Mouse (Mus musculus) T-helper 17 cell (primary cell): Measurements from ENCODE around the gene Cald1.

Experiments used
- in situ Hi-C, 2 experiments: fragments of 300-600 bp; cut with MboI, MseI; formaldehyde crosslinking; loops; 1 replicate in 1 of 2; 2 replicates in 1 of 2; pipeline ENCODE4 v1.15.1; 2025; ENCODE audit warnings: high pct_unique_total_duplicates in 2 of 2

Cald1 gene

DNA sequence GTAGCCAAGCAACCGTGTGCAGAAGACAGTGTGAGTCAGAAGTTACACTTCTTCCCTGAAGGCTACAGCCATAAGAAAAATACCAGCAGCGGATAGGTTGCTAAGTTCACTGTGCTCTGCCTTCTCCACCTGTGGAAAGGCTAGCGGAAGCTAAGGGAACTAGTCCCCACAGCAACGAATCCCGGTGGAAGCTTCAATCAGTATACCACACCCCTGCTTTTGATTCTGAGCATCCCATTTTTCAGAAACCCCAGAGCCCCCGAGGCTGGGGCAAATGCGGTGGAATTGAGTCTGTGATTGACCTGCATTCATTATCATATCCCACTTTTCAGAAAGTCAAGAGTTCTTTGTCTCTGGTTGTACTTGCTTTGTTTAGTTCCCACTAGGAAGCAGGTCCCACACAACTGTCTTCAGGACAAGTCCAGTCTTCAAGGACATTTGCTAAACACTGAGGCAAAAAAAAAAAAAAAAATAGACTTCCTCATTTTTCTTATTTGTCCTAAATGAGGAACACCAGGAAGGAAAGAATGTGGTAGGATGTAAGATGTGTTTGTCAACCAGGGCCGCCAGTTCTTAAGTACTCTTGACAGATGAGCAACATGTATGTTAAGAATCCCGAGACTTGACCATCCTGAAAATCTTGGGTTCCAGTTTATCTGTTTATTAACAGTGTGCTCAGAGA lies 118.0 kb downstream of the Cald1 start:
- in situ Hi-C loops: loop anchor here in 1 of 2 experiments (25.0 kb wide), 1 partner anchor 1879 kb away; no protein-coding TSS in a partner anchor

DNA sequence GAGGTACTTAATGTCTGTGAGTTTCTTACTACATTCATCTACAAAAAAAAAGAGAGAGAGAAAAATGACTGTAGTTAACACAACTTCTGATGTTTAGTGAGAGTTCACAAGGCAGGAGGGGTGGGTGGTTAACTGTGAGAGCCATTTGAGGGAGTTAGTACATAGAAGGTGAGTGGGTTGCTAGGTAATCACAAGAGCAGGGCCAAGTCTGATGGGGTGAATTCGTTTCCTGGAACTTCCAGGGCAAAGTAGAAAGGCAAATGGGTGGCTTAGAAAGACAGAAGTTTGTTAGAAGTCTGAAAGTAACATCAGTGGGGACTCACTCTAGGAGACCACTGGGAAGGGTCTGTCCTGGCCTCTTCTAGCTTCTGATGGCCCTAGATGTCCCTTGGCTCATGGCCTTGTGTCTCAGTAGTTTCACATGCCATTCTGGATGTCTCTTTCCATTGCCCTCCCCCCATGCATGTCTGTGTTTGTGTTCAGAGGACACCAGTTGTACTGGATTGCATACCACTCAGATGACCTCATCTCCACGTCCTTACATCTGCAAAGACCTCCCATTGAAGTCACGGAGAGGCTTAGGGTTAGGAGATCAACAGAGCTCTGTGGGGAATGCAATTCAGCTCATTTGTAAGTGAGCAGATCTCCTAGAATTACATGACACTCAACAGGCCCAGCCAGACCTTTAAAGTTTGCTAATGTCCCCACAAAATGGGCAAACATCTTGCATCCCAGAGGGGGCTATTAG lies 118.8 kb downstream of the Cald1 start:
- in situ Hi-C loops: loop anchor here in 1 of 2 experiments (25.0 kb wide), 1 partner anchor 1880 kb away; no protein-coding TSS in a partner anchor

DNA sequence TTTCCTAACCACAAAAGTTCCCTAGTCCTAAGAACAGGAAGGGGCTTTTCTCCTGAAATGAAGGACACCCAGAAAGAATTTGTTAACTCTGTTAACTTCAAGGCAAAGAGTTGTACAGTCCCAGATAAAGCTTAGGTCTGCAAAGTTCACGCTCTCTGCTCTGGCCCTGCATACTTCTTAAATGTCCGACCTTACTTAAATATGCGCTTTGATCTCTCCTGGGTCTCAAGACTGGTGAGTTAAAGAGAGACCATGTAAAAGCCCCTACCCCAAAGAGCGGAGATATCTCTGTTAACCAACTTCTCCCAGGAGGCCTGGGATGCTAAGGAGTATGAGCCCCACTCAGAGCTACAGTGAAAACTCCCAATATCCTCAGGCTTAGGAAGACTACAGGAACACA lies 119.4 kb downstream of the Cald1 start:
- in situ Hi-C loops: loop anchor here in 1 of 2 experiments (25.0 kb wide), 1 partner anchor 1880 kb away; no protein-coding TSS in a partner anchor

DNA sequence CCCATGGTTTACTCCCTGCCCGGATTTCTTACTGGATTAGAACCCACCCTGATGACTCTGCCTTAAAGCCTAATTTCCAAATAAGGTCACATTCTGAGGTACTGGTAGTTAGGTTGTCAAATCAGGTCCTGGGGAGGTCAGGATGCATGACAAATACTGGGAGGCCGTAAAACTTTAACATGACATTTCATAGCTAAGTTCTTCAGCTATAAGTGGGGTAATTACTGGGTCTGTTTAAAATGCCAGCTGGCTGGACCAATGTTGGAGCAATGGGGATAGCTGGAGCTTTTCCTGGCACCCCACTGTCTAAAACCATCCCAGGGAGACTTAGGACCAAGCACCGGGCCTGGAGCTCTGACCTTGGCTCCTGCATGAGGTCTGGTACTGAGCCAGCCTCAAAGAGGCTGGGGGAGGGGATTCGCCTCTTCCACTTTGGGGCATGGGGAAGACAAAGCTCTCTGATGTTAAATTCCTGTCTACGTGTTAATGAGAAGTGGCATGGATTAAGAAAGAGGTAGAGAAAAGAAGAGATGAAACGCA lies 120.9 kb downstream of the Cald1 start:
- in situ Hi-C loops: loop anchor here in 1 of 2 experiments (25.0 kb wide), 1 partner anchor 1882 kb away; no protein-coding TSS in a partner anchor

DNA sequence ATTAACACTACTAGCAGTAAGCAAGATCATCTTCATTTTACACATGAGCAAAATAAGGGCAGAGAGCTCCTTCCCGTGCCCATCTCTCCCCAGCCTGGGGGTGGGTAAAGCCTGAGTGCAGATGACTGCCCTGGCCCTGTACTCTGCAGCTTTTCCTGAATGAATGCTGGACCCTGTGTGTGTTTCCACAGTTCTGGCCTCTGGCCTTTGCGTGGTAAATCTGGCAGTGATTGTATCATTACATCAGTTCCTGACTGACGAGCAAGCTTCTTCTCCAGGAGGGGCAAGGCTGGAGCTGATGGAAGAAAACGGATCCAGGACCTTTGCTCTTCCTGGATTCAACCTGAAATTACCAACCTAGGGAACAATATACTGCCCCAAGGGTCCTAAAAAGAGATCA lies 122.1 kb downstream of the Cald1 start:
- in situ Hi-C loops: loop anchor here in 1 of 2 experiments (25.0 kb wide), 1 partner anchor 1883 kb away; no protein-coding TSS in a partner anchor

DNA sequence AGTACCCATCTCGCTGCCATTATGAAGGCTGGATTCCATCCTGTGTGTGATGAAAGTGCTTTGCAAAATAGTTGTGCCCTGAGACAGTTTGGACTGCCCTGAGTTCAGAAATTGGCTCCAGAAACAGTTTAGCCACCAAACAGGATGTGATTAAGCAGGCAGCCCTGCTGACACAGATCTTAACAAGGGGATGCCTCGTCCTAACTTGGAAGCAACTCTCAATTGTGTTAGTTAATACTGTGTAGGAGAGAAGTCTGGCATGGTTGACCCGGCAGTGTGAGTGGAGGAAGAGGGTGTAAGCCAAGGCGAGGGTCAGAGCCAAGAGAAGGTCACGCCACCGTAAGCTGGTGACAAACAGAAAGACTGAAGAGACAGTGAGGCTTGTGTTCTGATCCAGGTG lies 123.4 kb downstream of the Cald1 start:
- in situ Hi-C loops: loop anchor here in 1 of 2 experiments (25.0 kb wide), 1 partner anchor 1884 kb away; no protein-coding TSS in a partner anchor

DNA sequence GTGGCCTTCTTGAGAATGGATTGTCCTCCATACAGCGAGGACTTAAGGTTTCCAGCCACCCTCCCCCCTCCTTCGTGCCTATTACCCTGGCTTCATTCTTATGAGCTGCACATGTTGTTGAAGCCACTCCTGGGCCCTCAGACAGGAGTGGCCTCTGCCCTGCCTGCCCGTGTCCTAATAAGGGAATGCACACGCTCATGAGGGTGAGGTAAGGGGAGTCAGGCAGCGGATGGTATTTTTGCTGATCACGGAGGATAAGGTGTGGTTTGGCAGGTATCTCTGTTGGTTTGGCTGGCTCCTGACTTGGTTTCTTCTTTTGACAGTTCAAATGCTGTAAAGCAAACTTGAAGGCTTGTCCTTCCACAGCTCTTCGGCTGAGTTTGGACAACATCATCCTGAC lies 124.4 kb downstream of the Cald1 start:
- in situ Hi-C loops: loop anchor here in 1 of 2 experiments (25.0 kb wide), 1 partner anchor 1885 kb away; no protein-coding TSS in a partner anchor

DNA sequence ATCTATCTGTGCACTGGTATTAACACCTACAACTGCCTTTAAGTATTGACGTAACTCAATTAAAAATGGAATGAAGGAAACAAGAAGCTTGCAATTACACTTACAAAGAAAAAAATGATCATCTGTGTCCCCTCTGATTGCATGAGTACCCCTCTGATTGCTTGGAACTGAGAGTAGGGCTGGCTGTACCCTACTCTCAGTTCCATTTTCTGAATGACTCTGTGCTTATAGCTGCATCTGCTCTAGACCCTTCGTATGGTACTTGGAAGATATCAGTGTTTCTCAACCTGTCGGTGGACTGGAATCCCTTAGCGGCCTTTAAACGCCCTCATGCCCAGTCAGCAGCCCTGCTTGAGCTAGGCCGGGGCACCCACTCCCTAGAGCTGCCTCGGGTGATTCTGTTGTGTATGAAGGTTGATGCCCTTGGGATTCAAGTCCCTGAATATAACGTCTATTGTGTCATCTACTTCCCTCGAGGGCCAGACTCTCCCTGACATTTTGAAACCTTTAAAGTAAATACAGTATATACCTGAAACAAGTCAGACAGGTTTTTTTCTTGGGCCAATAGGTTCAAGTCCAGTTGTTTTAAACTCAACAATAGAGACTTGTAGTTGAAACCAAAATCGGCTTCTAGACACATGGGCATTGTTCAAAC lies 125.1 kb downstream of the Cald1 start:
- in situ Hi-C loops: loop anchor here in 1 of 2 experiments (25.0 kb wide), 1 partner anchor 1886 kb away; no protein-coding TSS in a partner anchor

DNA sequence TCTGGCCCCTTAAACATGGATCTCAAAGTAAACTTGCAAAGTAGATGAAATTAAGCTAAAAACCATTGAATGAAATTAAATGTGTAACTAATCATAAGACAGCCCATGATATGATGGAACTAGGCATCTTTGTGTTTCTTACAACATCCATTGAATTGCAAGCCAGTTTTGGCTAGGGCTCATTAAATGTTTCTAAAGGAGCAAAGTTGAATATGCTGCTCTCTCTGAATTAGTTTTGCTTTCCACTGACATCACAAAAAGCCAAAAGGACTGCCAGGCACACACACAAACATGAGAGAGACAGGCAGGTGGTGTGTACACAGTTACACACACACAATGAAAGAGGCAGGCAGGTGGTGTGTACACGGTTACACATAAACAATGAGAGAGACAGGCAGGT lies 127.4 kb downstream of the Cald1 start:
- in situ Hi-C loops: no loop called here

DNA sequence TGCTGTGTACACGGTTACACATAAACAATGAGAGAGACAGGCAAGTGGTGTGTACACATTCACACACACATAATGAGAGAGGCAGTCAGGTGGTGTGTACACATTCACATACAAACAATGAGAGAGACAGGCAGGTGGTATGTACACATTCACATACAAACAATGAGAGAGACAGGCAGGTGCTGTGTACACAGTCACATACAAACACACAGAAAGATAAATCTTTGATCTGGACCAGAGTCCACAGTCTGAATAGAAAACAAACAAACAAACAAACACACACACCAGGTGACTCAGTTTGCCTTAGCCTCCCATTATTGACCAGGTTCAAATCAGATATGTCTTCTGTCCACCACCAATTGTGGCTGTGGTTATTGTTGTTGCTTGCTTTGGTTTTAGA lies 127.8 kb downstream of the Cald1 start:
- in situ Hi-C loops: no loop called here

DNA sequence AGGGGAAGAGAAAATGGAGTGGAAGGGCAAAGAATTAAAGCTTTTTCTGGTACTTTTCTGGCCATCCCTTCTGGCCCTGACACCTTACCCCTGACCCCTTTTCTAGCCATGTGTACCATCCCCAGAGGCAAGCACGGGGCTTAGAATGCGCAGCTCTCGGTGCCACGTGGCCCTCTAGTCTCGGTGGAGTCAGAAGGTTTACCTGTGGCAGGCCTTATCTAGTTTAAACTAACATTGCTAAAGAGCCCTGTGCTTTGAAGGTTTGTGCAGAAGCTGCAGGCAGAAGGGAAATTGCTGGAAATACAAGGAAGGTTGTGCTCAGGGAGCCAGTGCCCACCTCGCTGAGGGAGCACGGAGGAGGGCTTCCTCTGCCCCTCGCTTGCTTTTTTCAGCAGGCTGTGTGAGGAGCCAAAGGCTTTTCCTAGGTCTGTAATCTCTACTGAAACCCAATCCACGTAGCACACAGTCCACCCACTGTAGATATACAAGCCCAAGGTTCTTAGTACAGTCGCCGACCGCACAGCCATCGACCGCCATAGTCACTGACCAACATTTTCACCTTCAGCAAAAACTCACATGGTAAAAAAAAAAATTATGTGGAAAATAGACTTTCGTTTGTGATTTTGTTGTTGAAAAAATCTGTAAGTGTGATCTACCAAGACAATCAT lies 129.2 kb downstream of the Cald1 start:
- in situ Hi-C loops: no loop called here

DNA sequence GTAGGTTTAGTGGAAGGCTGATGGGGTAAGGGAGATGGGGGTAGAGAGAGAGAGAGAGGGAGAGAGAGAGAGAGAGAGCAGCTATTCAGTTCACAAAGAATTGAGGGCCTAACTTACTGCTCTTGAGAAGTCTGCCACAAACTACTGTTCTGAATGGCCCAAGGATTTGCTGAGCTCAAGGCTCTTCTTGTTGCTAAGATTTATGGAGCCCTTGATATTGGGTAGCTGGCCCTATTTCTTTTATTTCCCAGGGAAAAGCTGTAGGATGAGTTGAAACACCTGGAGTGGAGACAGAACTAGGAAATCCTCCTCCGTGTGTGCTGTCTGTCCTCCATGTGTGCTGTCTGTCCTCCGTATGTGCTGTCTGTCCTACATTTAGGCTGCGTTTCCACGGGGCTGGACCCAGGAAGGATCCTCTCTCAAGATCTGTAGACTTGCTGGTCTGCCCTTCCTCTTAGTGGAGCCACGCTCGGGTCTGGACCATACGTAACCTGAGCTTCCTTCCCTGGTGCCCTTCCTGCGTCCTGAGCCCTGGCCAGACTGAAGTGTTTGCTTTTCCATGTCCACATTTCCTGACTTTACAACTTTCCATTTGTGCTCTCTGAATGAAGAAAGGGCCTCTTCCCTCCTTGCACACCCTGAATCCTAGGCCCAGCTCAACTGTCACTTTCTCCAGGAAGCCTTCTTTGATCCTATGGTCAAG lies 131.3 kb downstream of the Cald1 start:
- in situ Hi-C loops: no loop called here

DNA sequence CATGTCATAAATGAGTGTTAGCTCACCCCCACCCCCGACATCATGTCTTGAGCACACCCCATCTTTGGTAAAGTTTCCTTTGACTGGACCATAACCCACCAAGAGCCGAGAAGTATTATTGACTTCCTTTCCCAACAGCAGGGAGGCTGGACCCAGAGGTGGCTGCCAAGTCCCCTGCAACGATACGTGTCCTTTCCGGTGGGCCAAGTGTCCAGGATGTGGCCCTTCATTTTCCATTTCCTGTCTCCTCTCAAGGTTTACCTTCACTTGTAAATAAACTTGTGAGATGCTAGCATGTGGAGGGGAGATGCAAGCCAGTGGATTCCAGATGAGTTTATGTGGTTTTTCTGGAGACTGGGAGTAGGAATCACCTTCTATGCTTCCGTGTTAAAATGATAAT lies 132.7 kb downstream of the Cald1 start:
- in situ Hi-C loops: no loop called here

DNA sequence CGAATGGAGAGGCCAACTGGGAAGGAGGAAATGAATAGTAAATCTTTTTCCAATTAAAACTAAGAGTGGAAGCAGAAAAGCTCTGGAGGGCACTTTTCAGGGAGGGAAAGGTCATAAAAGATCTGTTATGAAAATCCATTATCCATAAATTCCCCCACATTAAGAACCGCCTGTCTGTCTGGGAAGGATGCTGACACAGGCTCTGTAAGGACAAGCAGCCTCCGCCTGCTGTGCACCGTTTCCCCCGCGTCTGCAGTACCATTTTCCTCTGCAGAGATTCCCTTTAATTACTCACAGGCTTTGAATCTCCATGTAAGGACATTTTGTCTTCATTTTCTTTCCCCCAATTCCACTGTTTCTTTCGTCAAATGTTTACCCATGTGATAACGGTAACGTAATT lies 133.2 kb downstream of the Cald1 start:
- in situ Hi-C loops: no loop called here

DNA sequence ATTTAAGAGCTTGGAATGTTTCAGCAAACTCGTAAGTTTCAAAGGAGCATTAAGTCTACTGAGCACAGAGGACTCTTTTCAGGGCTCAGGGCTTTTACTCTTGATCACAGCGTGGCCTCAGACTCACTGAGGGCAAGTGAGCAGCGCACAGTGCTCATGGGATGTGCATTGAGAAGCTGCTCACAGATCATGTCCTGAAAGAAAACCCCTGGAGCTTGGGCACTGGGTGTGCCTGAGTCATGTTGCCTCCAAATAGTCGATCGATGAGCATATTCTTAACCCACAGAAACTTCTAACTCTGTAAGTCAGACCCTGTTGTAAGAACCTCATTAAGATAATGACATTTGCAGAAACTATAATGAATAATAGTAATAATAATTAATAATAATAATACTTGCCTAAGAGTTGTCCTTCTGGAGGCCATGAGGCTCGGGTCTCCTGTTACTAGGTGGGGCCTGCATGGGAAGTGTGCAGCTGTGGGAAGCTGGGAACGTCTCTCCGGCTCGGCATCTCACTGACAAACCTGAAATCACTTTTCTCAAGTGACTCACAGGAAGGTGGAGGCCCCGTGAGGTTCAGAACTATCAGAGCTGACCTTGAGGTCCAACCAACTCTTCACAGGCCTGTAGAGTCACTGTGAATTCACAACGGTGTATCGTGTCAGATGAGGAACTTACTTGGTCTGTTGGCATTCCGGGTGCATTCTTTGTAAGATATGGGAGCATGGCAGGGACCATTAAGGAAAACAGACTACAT lies 136.8 kb downstream of the Cald1 start:
- in situ Hi-C loops: no loop called here

DNA sequence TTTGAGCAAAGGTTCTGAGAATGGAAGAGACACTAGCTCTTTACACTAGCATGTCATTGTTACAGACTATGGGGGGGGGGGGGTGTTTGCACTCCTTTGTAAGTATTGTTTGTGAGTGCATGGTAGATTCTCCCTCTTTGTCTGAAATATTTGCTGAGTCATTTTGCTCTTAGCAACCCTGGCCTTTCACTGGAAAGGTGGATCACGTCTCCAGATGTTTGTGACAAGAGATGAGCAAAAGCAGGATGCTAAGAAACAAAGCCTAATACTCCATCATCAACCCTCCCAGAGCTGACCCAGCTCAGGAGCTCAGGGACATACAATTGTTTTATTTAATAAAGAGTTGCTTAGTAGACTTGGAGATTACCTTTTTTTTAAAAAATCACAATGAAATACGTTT lies 138.6 kb downstream of the Cald1 start:
- in situ Hi-C loops: no loop called here

DNA sequence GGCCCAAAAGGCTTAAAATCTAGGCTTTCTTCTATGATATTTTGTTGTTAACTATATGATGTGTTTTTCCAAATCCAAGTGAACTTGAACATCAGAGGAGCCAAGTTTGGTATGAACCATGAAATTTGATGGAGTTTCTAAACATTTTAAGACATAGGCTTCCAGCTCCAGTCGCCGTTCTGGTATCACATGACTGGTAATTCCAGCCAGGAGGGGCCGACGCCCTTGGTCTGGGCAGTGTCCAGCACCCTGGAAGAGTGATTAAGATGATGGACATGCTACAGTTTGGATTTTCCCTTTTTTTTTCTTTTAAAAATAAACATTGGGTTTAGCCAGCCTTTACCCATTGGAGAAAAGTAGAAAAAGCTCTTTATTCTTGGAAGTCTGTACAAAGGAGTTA lies 145.6 kb downstream of the Cald1 start:
- in situ Hi-C loops: no loop called here

DNA sequence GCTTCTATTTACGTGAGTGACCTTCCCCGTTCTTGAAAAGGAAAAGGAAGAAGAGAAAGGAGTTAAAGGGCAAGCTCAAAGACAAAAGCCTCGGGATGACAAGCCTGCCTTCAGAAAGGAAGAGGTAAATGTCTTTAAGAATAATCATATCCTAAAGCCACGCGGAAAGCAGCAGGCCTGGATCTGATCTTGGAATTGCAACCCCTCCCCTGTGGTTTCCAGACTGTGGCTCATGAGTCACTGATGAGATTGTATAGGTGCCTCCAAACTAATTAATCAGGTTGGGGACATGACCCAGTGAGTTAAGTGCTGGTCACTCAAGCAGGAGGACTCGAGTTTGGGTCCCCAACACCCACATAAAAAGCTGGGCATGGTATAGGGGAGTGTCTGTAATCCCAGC lies 149.5 kb downstream of the Cald1 start:
- in situ Hi-C loops: no loop called here

DNA sequence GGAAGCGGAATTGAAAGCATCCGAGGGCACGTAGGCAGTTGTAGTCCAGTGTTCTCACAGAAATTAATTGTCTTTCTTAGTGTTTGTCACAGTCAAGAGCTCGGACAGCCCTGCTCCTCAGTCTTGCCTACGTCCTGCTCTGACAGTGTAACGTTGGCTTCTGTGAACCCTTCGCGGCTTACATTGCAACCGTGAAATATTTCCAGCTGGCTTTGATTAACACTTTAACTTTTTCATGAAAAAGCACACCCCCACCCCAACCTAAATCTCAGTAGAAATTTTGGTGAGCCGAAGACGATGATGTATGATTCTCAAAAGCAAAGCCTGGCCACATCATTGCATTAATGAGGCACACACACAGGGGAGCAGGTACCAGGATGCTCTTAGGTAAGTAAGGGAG lies 150.3 kb downstream of the Cald1 start:
- in situ Hi-C loops: no loop called here

DNA sequence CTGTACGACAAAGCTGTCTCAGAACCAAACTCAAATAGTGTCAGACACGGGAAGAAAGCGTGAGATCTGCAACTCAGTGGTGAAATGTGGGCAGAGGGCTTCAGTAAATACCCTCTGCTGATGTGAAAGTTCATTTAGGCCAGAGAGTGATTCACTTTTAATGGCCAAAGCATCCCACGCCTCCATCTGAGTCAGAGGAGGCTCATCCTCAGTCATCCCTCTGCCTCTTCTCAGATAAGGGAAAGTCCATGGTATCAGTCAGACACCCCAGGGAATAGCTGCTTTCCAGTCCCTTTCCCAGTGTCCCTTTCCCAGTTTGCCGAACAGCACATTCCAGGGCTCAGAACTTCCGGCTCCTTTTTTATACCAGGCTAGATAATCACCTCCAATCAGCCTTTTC lies 151.2 kb downstream of the Cald1 start:
- in situ Hi-C loops: no loop called here
